Mouse (Mus musculus): ENCODE results near the gene Trpm3. TPM values are rescaled to one million over a fixed set of nuclear protein-coding genes. Genes with fewer than 3 reads are reported as not detected.

Gene Trpm3
- polyA plus RNA-seq, 1 experiment from 2014 or later: 0.23 TPM

DNA sequence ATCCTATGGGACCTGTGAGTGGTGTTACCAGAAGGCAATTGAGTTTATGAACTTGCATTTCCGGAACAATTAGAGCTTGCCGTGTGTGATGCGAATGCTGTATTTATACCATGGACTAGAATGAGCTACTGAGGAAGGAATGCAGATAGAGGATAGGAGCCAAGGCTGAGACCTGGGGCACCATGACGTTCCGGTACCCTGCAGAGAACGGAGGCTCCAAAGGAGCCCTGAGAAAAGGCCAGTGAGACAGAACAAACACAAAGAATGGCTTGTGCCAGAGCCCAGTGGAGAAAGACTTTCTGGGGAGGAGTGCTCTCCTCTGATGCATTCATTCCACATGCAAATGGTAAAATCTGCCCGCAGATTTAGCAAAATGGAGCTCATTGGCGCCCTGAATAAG, 682.9 kb downstream of the Trpm3 start:
- H3K36me3 ChIP-seq (ENCODE audit: control insufficient read depth, insufficient read depth): no peaks in the 10 kb centered on the region
- H3K4me3 ChIP-seq (ENCODE audit: low read depth, low read length): no peak overlapping the region
- no peaks in the 10 kb centered on the region for H3K9me3 ChIP-seq (ENCODE audit: control insufficient read depth)
- no peaks in the 10 kb centered on the region for H3K27me3 ChIP-seq (replicated peaks; ENCODE audit: control insufficient read depth, insufficient read depth, low read length)
- WGBS: 82% methylated on average over 8 of the region's 8 CpGs
- H3K4me1 ChIP-seq (replicated peaks; ENCODE audit: control insufficient read depth, insufficient read depth, low read length): no peaks in the 10 kb centered on the region
- no peak for ATAC-seq
- no peak overlapping the region for H3K27ac ChIP-seq (ENCODE audit: low read depth, low read length)
- TF ChIP-seq CTCF (IDR thresholded peaks at IDR 0.05; ENCODE audit: low read depth): no peak
- H3K4me2 ChIP-seq (replicated peaks; ENCODE audit: low read depth): no peak overlapping the region
- no peak overlapping the region for H3K9ac ChIP-seq (ENCODE audit: low read depth, low read length)

DNA sequence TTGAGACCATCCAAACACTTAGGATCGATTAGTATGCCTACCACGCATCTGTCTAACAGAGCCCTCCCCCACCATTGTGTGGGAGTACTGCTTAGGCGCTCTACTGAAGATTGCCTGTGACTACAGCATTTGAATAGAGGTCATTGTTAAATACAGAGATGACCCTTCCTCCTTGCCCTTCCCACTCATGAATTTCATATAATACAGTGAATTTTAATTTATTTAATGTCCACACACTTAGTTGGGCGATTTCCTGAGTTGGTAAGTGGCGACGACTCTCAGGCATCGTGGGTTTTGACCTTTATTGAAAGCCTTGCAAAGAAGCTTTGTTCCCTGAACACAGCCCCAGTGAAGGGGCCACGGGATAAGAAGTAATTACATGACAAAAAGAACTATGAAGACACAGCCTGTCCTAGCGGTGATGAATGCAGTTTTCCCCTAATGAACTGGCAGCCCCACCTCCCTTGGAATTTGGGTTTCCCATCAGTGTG, 684.7 kb downstream of the Trpm3 start:
- H3K36me3 ChIP-seq (ENCODE audit: control insufficient read depth, insufficient read depth): no peaks in the 10 kb centered on the region
- H3K27ac ChIP-seq (ENCODE audit: low read depth, low read length): no peak overlapping the region
- no peaks in the 10 kb centered on the region for H3K27me3 ChIP-seq (replicated peaks; ENCODE audit: control insufficient read depth, insufficient read depth, low read length)
- no peaks in the 10 kb centered on the region for H3K4me1 ChIP-seq (replicated peaks; ENCODE audit: control insufficient read depth, insufficient read depth, low read length)
- H3K9me3 ChIP-seq (ENCODE audit: control insufficient read depth): no peaks in the 10 kb centered on the region
- H3K4me2 ChIP-seq (replicated peaks; ENCODE audit: low read depth): no peak overlapping the region
- H3K9ac ChIP-seq (ENCODE audit: low read depth, low read length): no peak overlapping the region
- ATAC-seq: no peak
- 81% methylated on average over 9 of the region's 9 CpGs for WGBS
- H3K4me3 ChIP-seq (ENCODE audit: low read depth, low read length): no peak overlapping the region
- no peak for TF ChIP-seq CTCF (IDR thresholded peaks at IDR 0.05; ENCODE audit: low read depth)

DNA sequence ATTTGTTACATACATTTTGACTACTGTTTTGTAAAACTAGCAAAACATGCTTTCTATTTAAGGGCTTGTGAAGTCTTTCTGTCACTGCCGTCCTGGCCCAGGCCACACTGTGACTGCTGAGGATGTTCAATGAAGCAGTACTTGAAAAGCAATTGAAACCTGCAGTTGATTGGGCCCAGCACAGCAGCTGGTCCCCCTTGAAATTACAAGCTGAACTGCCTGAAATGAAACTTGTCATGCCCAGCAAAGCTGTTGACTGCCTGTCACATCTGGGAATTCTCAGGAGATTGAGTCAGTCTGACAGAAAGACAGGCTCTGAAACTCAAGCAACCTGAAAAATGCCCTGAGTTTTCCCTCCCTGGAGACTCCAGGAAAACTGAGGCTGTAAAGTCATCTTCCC, 687.0 kb downstream of the Trpm3 start:
- Histone ChIP-seq H3K36me3 (ENCODE audit: control insufficient read depth, insufficient read depth) (no peaks in the 10 kb centered on the region), H3K4me2 (replicated peaks; ENCODE audit: low read depth) (no peak overlapping the region), H3K9ac (ENCODE audit: low read depth, low read length) (no peak overlapping the region), H3K27ac (ENCODE audit: low read depth, low read length) (no peak overlapping the region), H3K4me3 (ENCODE audit: low read depth, low read length) (no peak overlapping the region), H3K27me3 (replicated peaks; ENCODE audit: control insufficient read depth, insufficient read depth, low read length) (no peaks in the 10 kb centered on the region), H3K4me1 (replicated peaks; ENCODE audit: control insufficient read depth, insufficient read depth, low read length) (no peaks in the 10 kb centered on the region), H3K9me3 (ENCODE audit: control insufficient read depth) (no peaks in the 10 kb centered on the region)
- no peak for ATAC-seq
- no peak for TF ChIP-seq CTCF (IDR thresholded peaks at IDR 0.05; ENCODE audit: low read depth)
- 72% methylated on average over 1 of the region's 1 CpGs for WGBS

DNA sequence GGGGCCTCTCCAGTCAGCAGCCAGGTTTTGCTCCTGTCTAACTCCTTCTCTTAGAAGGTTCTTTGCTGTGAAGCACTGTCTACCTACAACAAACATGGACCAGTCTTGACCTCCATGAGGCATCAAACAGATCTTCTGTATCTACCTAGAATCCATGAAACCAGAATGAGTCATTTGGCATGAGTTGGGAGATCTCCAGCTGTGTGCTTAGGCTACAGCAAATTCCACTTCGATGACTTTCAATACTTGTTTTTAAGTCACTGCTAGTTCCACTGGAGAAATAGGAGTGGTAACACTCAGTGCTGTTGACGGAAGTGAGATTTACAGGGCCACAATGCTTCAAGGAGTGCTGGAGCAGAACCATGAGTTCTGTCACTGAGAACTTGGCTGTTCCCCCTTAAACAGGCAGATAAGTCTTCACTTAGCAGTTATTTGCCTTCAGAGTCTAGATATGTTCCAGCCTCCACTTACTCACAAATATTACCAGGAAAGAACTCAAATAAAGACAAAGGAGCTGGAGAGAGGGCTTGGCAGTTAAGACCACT, 689.4 kb downstream of the Trpm3 start:
- Histone ChIP-seq H3K27ac (ENCODE audit: low read depth, low read length) (no peak overlapping the region), H3K4me2 (replicated peaks; ENCODE audit: low read depth) (no peak overlapping the region), H3K36me3 (ENCODE audit: control insufficient read depth, insufficient read depth) (no peaks in the 10 kb centered on the region), H3K9me3 (ENCODE audit: control insufficient read depth) (no peaks in the 10 kb centered on the region), H3K4me3 (ENCODE audit: low read depth, low read length) (no peak overlapping the region), H3K9ac (ENCODE audit: low read depth, low read length) (no peak overlapping the region), H3K4me1 (replicated peaks; ENCODE audit: control insufficient read depth, insufficient read depth, low read length) (no peaks in the 10 kb centered on the region), H3K27me3 (replicated peaks; ENCODE audit: control insufficient read depth, insufficient read depth, low read length) (no peaks in the 10 kb centered on the region)
- ATAC-seq: no peak
- TF ChIP-seq CTCF (IDR thresholded peaks at IDR 0.05; ENCODE audit: low read depth): no peak
- WGBS: 82% methylated on average over 2 of the region's 2 CpGs

DNA sequence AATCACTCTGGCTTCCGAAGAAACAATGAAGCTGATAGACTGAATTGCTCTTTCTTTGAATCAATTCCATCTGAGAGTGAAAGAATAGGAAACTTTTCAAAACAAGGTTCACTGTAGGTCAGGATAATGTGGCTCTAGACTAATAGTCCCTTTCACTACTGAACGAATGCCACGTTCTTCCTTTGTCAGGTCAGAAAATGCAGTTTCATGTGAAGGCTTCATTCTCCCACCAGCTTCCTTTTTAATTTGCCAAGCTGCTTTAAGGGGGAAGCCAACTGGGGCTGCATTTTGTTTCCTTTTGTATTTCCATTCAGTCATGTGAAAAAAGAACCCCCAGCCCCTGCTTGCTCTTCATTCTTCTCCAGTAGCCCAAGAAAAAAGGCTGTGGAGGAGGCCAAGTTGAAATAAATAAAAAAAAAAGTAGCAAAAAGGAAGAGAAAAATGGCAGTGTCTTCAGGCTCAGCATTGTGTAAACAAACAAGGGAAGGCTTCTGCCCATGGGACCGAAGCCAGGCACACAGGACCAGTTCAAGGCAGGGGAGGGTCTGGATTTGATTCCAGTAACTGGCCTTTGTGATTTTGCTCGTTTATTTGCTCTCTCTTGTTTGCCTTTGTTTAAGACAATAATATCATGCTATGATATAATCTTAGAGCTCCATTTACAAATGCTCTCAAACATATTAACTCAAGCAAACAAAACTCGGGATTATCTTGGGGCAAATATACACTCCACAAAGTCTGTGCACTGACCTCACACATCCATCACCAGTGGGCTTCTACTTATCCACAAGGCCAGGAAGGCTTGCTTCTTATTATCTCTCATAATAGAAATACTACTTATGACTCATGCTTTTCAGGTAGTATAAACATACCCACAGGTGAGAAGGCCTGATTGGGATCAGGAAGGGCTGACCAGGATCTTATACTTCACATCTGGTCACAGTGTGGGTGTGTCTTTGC, 702.5 kb downstream of the Trpm3 start:
- Histone ChIP-seq H3K4me1 (replicated peaks; ENCODE audit: control insufficient read depth, insufficient read depth, low read length) (no peaks in the 10 kb centered on the region), H3K9me3 (ENCODE audit: control insufficient read depth) (no peaks in the 10 kb centered on the region), H3K4me3 (ENCODE audit: low read depth, low read length) (no peak overlapping the region), H3K36me3 (ENCODE audit: control insufficient read depth, insufficient read depth) (no peaks in the 10 kb centered on the region), H3K27me3 (replicated peaks; ENCODE audit: control insufficient read depth, insufficient read depth, low read length) (no peaks in the 10 kb centered on the region), H3K9ac (ENCODE audit: low read depth, low read length) (no peak overlapping the region), H3K27ac (ENCODE audit: low read depth, low read length) (no peak overlapping the region), H3K4me2 (replicated peaks; ENCODE audit: low read depth) (no peak overlapping the region)
- WGBS: 50% methylated on average over 6 of the region's 6 CpGs
- ATAC-seq: no peak
- no peak for TF ChIP-seq CTCF (IDR thresholded peaks at IDR 0.05; ENCODE audit: low read depth)

DNA sequence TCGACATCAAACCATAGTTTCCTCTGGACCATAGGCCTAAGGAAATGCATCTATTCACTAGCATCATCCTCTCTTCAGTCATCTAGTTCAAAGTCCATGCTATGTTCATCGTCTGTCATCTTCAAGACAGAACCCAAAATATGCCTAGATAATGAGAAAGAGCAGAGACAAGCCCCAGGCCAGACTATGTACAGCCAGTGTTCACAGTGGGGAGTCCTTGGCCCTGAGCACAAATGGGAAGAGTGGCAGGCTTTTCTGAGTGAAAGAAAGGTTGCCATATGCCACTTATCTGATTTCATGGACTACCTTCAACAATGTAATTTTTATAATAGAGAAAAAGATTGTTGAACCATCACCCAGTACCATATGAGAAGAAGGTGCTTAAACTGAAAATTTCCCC, 703.9 kb downstream of the Trpm3 start:
- Histone ChIP-seq H3K4me1 (replicated peaks; ENCODE audit: control insufficient read depth, insufficient read depth, low read length) (no peaks in the 10 kb centered on the region), H3K4me2 (replicated peaks; ENCODE audit: low read depth) (no peak overlapping the region), H3K9me3 (ENCODE audit: control insufficient read depth) (no peaks in the 10 kb centered on the region), H3K27me3 (replicated peaks; ENCODE audit: control insufficient read depth, insufficient read depth, low read length) (no peaks in the 10 kb centered on the region), H3K36me3 (ENCODE audit: control insufficient read depth, insufficient read depth) (no peaks in the 10 kb centered on the region), H3K4me3 (ENCODE audit: low read depth, low read length) (no peak overlapping the region), H3K9ac (ENCODE audit: low read depth, low read length) (no peak overlapping the region), H3K27ac (ENCODE audit: low read depth, low read length) (no peak overlapping the region)
- 92% methylated on average over 2 of the region's 2 CpGs for WGBS
- no peak for ATAC-seq
- no peak for TF ChIP-seq CTCF (IDR thresholded peaks at IDR 0.05; ENCODE audit: low read depth)
